Mouse (Mus musculus): ENCODE measurements at regions not wholly inside any gene's neighbourhood (a gene's known extent, or its start where the extent isn't known, plus 50 kb on each side); places are given as distances from the start of the nearest gene placed in this dataset.

DNA sequence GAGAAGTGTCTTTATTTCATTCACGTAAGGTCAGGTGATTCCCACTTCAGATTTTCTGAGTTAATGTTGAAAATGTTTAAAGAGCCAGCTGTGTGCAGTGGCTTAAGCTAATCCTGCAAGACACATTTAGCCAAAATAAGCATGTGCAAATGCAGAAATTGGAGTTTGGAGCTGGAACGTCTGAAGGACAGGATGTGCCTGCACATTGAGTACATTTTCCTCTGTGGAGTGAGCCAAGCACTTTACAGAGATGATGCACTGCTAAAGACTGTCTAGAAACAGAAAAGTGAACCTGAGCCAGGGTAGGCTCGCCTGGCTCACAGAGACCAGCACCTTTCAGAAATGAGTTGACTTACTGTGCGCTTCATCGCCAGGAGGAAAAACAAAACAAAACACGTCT, 137.1 kb downstream of the CK137956 start:
- ATAC-seq (ENCODE audit: low FRiP score, low TSS enrichment) = no peak
- H3K27me3 ChIP-seq (ENCODE audit: insufficient read depth, low read length) = no peaks in the 10 kb centered on the region
- H3K4me3 ChIP-seq (ENCODE audit: low read length) = no peak overlapping the region
- no peak overlapping the region for H3K9ac ChIP-seq (replicated peaks; ENCODE audit: low read length)
- no peak overlapping the region for H3K4me2 ChIP-seq (replicated peaks; ENCODE audit: low read depth, low read length)
- no peak overlapping the region for H3K27ac ChIP-seq (ENCODE audit: low read length)
- WGBS = 80% methylated on average over 6 of the region's 6 CpGs
- H3K4me1 ChIP-seq (ENCODE audit: insufficient read depth, low read length) = no peaks in the 10 kb centered on the region
- H3K36me3 ChIP-seq (ENCODE audit: insufficient read depth, low read length) = no peaks in the 10 kb centered on the region
- H3K9me3 ChIP-seq (ENCODE audit: low read length) = no peaks in the 10 kb centered on the region

DNA sequence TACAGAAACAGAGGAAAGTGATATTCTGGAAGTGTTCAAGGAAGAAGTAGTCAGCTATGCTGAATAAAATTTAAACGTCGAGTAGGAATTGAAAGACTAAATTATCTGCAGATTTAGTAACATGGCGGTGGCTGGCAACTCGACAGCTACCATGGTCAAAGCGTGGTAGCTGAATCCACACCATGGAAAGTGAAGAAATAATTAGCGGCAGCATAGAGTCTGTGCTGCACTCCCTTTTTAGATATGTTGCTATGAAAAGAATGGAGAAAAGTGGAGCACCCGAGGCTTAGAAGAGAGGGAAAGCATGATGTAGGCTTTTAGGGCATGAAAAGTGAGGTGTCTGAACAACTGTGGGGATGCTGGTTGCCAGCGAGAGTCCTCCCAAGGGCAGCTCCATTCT, 143.8 kb downstream of the CK137956 start:
- no peaks in the 10 kb centered on the region for H3K4me1 ChIP-seq (ENCODE audit: insufficient read depth, low read length)
- no peaks in the 10 kb centered on the region for H3K9me3 ChIP-seq (ENCODE audit: low read length)
- ATAC-seq (ENCODE audit: low FRiP score, low TSS enrichment) = no peak
- no peak overlapping the region for H3K4me3 ChIP-seq (ENCODE audit: low read length)
- 93% methylated on average over 8 of the region's 8 CpGs for WGBS
- H3K27me3 ChIP-seq (ENCODE audit: insufficient read depth, low read length) = no peaks in the 10 kb centered on the region
- no peak overlapping the region for H3K9ac ChIP-seq (replicated peaks; ENCODE audit: low read length)
- H3K27ac ChIP-seq (ENCODE audit: low read length) = no peak overlapping the region
- no peaks in the 10 kb centered on the region for H3K36me3 ChIP-seq (ENCODE audit: insufficient read depth, low read length)
- H3K4me2 ChIP-seq (replicated peaks; ENCODE audit: low read depth, low read length) = no peak overlapping the region

DNA sequence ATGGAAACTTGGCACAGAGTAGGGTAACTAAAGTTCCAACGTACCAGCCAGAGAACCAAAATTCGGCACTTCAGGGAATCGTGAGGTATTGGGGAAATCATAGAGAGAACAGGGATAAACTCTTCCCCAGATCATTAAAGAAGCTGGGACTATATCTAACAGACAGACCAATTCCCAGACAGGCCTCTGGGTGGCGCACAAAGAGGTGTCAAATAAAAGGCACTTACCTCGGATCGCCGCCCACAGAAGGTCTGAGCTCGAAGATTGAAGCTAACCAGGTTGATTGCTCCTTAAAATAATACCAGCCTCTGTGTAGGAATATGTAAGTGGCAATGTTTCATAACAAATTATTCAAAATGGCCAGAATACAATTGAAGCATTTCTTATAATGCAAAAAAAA, 151.2 kb downstream of the CK137956 start:
- no peak for ATAC-seq (ENCODE audit: low FRiP score, low TSS enrichment)
- WGBS = 83% methylated on average over 8 of the region's 8 CpGs
- no peak overlapping the region for H3K27ac ChIP-seq (ENCODE audit: low read length)

DNA sequence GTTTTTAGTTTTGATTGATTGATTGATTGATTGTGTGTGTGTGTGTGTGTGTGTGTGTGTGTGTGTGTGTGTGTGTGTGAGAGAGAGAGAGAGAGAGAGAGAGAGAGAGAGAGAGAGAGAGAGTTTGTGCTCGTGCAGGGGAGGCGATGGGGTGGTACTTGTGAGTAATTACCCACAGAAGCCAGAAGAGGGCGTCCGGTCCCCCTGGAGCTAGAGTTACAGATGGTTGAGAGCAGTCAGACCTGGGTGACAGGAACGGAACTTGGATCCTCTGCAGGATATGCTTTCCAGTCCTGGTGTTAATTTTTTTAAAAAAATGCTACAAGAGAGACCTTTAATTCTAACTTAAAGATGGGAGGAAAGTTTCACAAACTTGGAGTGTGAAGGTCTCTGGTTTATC, 151.7 kb downstream of the CK137956 start:
- Histone ChIP-seq H3K27me3 (ENCODE audit: insufficient read depth, low read length) (no peaks in the 10 kb centered on the region), H3K4me3 (ENCODE audit: low read length) (no peak overlapping the region), H3K4me1 (ENCODE audit: insufficient read depth, low read length) (no peaks in the 10 kb centered on the region), H3K9me3 (ENCODE audit: low read length) (peaks cover 6% of the 10 kb centered on the region; the same call in 1 of the 2 replicates), H3K4me2 (replicated peaks; ENCODE audit: low read depth, low read length) (no peak overlapping the region), H3K9ac (replicated peaks; ENCODE audit: low read length) (no peak overlapping the region), H3K27ac (ENCODE audit: low read length) (no peak overlapping the region), H3K36me3 (ENCODE audit: insufficient read depth, low read length) (no peaks in the 10 kb centered on the region)
- no peak for ATAC-seq (ENCODE audit: low FRiP score, low TSS enrichment)
- 82% methylated on average over 5 of the region's 5 CpGs for WGBS

More for the DNA sequence above, 151.2 kb downstream of the CK137956 start:
- Histone ChIP-seq H3K4me1 (ENCODE audit: insufficient read depth, low read length) (no peaks in the 10 kb centered on the region), H3K4me2 (replicated peaks; ENCODE audit: low read depth, low read length) (no peak overlapping the region), H3K9me3 (ENCODE audit: low read length) (peaks cover 2% of the 10 kb centered on the region; the same call in 1 of the 2 replicates), H3K36me3 (ENCODE audit: insufficient read depth, low read length) (no peaks in the 10 kb centered on the region), H3K4me3 (ENCODE audit: low read length) (no peak overlapping the region), H3K27me3 (ENCODE audit: insufficient read depth, low read length) (no peaks in the 10 kb centered on the region), H3K9ac (replicated peaks; ENCODE audit: low read length) (no peak overlapping the region)

DNA sequence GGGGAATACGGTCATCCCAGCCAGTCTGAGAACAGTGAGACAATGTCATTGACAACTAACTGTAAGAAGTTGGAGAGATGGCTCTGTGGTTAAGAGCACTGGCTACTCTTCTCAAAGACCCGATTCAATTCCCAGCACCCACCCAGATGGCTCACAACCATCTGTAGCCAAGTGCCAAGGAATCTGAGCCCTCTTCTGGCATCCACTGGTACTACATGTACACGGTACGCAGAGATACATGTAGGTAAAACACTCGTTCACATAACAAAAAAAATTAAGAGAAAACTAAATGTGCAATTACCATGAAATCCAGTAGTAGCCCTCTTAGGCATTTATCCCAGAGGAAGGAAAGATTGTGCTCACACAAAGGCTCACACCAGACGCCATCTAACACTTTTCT, 156.1 kb downstream of the CK137956 start:
- Histone ChIP-seq H3K4me1 (ENCODE audit: insufficient read depth, low read length) (no peaks in the 10 kb centered on the region), H3K9ac (replicated peaks; ENCODE audit: low read length) (no peak overlapping the region), H3K4me2 (replicated peaks; ENCODE audit: low read depth, low read length) (no peak overlapping the region), H3K27me3 (ENCODE audit: insufficient read depth, low read length) (no peaks in the 10 kb centered on the region), H3K27ac (ENCODE audit: low read length) (no peak overlapping the region), H3K4me3 (ENCODE audit: low read length) (no peak overlapping the region), H3K9me3 (ENCODE audit: low read length) (peaks cover 10% of the 10 kb centered on the region), H3K36me3 (ENCODE audit: insufficient read depth, low read length) (no peaks in the 10 kb centered on the region)
- 95% methylated on average over 6 of the region's 6 CpGs for WGBS
- ATAC-seq (ENCODE audit: low FRiP score, low TSS enrichment) = no peak

DNA sequence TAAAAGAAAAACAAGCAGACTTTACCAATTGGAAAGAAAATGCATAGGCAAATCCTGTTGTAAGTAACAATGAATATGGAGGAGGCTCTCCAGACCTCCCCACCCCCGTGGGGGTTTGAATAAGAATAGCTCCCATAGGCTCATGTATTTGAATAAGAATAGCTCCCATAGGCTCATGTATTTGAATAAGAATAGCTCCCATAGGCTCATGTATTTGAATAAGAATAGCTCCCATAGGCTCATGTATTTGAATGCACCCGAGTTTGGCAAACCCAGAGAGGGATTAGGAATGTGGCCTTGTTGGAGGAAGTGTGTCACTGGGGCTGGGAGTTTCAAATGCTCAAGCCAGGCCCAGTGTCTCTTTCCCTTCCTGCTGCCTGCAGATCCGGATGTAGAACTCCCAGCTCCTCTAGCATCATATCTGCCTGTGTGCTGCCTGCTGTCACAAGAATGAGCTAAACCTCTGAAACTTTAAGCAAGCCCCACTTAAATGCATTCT, 158.7 kb downstream of the CK137956 start:
- peaks cover 10% of the 10 kb centered on the region for H3K9me3 ChIP-seq (ENCODE audit: low read length)
- no peak overlapping the region for H3K27ac ChIP-seq (ENCODE audit: low read length)
- no peaks in the 10 kb centered on the region for H3K27me3 ChIP-seq (ENCODE audit: insufficient read depth, low read length)
- no peak overlapping the region for H3K9ac ChIP-seq (replicated peaks; ENCODE audit: low read length)
- H3K4me3 ChIP-seq (ENCODE audit: low read length) = no peak overlapping the region
- no peaks in the 10 kb centered on the region for H3K4me1 ChIP-seq (ENCODE audit: insufficient read depth, low read length)
- H3K4me2 ChIP-seq (replicated peaks; ENCODE audit: low read depth, low read length) = no peak overlapping the region
- ATAC-seq (ENCODE audit: low FRiP score, low TSS enrichment) = no peak
- 88% methylated on average over 3 of the region's 3 CpGs for WGBS
- H3K36me3 ChIP-seq (ENCODE audit: insufficient read depth, low read length) = no peaks in the 10 kb centered on the region

DNA sequence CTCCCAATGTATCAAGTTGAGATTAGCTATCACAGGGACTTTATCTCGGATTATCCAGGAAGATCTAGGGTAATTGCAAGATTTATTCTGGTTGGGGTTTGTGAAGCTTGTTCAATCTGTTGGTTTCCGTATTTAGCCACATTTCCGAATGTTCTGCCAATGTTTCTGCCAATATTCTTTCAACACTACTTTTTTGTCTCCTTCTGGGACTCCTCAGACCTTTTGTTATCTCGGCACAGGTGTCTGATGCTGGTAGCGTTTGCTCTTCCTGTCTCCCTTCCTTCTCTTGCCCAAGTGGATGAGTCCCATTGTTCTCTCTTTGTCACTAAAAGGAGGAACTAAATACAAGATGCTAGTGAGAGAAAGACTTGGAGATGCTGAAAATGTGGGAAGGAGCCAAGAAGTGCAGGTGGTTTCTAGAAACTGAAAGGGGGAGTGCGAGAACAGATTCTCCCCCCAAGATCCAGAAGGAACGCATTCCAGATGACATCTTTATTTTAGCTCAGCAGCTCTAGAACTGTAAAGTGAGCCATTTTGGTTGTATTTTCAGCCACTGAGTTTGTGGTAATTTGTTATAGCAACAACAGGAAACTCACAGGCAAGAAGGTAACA, 159.7 kb downstream of the CK137956 start:
- 88% methylated on average over 7 of the region's 7 CpGs for WGBS
- H3K4me1 ChIP-seq (ENCODE audit: insufficient read depth, low read length) = no peaks in the 10 kb centered on the region
- H3K9ac ChIP-seq (replicated peaks; ENCODE audit: low read length) = no peak overlapping the region
- H3K27ac ChIP-seq (ENCODE audit: low read length) = no peak overlapping the region
- ATAC-seq (ENCODE audit: low FRiP score, low TSS enrichment) = no peak
- no peaks in the 10 kb centered on the region for H3K36me3 ChIP-seq (ENCODE audit: insufficient read depth, low read length)
- H3K4me3 ChIP-seq (ENCODE audit: low read length) = no peak overlapping the region
- H3K9me3 ChIP-seq (ENCODE audit: low read length) = peaks cover 10% of the 10 kb centered on the region
- H3K27me3 ChIP-seq (ENCODE audit: insufficient read depth, low read length) = no peaks in the 10 kb centered on the region
- no peak overlapping the region for H3K4me2 ChIP-seq (replicated peaks; ENCODE audit: low read depth, low read length)

DNA sequence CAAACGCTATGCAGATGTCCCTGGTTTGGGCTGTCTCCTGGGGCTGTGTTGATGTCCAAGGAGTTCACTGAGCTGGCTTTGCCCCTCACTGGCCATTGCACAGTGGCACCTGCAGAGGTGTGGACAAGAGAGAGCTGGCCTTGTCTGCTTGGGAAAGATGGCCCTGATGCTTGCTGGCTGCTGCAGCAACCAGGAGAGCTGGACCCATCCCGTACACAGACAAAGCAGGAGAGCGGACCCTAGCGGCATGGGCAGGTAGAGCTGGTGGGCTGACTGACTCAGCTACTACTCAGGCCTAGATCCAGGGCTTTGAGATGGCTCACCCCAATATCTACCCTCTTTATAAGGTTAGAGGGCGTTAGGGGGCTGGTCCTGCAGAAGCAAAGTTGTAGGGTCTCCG, 161.7 kb downstream of the CK137956 start:
- no peaks in the 10 kb centered on the region for H3K4me1 ChIP-seq (ENCODE audit: insufficient read depth, low read length)
- H3K27me3 ChIP-seq (ENCODE audit: insufficient read depth, low read length) = no peaks in the 10 kb centered on the region
- no peaks in the 10 kb centered on the region for H3K36me3 ChIP-seq (ENCODE audit: insufficient read depth, low read length)
- H3K9me3 ChIP-seq (ENCODE audit: low read length) = peaks cover 4% of the 10 kb centered on the region
- no peak overlapping the region for H3K4me2 ChIP-seq (replicated peaks; ENCODE audit: low read depth, low read length)
- H3K9ac ChIP-seq (replicated peaks; ENCODE audit: low read length) = no peak overlapping the region
- no peak overlapping the region for H3K27ac ChIP-seq (ENCODE audit: low read length)
- no peak for ATAC-seq (ENCODE audit: low FRiP score, low TSS enrichment)
- no peak overlapping the region for H3K4me3 ChIP-seq (ENCODE audit: low read length)
- 66% methylated on average over 6 of the region's 6 CpGs for WGBS

DNA sequence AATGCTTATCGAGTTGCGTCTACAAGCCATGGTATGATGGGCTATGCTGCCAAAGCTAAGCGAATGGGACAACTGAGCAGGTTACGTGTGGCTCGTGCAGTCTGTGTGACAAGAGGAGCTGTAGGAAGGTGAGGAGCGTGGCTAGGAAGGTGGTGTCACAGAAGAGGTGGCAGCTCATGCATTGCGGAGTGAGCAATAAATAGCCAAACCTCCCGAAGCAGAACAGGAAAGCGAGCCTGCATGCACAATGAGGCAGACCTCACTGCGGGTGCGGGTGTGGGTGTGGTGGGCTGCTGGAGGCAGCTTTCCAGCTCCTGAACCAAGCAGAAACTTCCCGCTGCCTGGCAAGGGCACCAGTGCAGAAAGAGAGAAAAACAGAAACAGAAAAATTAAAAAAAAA, 181.5 kb downstream of the CK137956 start:
- Histone ChIP-seq H3K27me3 (ENCODE audit: insufficient read depth, low read length) (no peaks in the 10 kb centered on the region), H3K27ac (ENCODE audit: low read length) (no peak overlapping the region), H3K4me1 (ENCODE audit: insufficient read depth, low read length) (no peaks in the 10 kb centered on the region), H3K36me3 (ENCODE audit: insufficient read depth, low read length) (no peaks in the 10 kb centered on the region), H3K4me3 (ENCODE audit: low read length) (no peak overlapping the region), H3K4me2 (replicated peaks; ENCODE audit: low read depth, low read length) (no peak overlapping the region), H3K9me3 (ENCODE audit: low read length) (no peaks in the 10 kb centered on the region), H3K9ac (replicated peaks; ENCODE audit: low read length) (no peak overlapping the region)
- no peak for ATAC-seq (ENCODE audit: low FRiP score, low TSS enrichment)
- 38% methylated on average over 12 of the region's 12 CpGs for WGBS

DNA sequence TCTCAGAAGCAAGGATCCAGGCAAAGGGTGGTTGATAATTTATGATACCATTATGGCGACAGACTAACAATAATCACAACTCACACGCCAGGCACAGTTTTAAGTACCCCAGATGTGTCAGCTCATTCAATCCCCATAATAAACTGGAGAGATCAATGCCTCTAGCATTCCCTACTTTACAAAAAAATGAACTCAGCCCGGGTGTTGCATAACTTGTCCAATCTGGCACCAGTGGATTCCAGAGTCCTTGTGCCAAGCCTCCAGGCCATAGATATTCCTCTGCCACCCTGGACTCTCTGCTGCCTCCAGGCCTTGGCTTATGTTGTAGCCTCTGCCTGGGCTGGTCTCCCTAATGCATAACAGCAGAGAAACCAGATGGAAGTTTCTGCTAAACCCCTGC, 185.0 kb downstream of the CK137956 start:
- 70% methylated on average over 3 of the region's 3 CpGs for WGBS
- Histone ChIP-seq H3K9ac (replicated peaks; ENCODE audit: low read length) (no peak overlapping the region), H3K4me1 (ENCODE audit: insufficient read depth, low read length) (no peaks in the 10 kb centered on the region), H3K4me2 (replicated peaks; ENCODE audit: low read depth, low read length) (no peak overlapping the region), H3K9me3 (ENCODE audit: low read length) (no peaks in the 10 kb centered on the region), H3K27ac (ENCODE audit: low read length) (no peak overlapping the region), H3K4me3 (ENCODE audit: low read length) (no peak overlapping the region), H3K36me3 (ENCODE audit: insufficient read depth, low read length) (no peaks in the 10 kb centered on the region), H3K27me3 (ENCODE audit: insufficient read depth, low read length) (no peaks in the 10 kb centered on the region)
- ATAC-seq (ENCODE audit: low FRiP score, low TSS enrichment) = no peak

Measured in kidney, embryonic 16.5 days (tissue).